Mouse (Mus musculus): ENCODE measurements around the gene Acmsd. TPM values are rescaled to one million over a fixed set of nuclear protein-coding genes. Genes with fewer than 3 reads are reported as not detected.
A peak's percentile ranks its signal among the peaks of the same experiment; 100 is the strongest.
"Not testable (repeated sequence)": the region's sequence is repeated elsewhere in the genome, so short reads cannot be mapped to it uniquely, and the experiment has no call there.

Gene Acmsd
- polyA plus RNA-seq, 1 experiment from 2014 or later: 0.20 TPM

DNA sequence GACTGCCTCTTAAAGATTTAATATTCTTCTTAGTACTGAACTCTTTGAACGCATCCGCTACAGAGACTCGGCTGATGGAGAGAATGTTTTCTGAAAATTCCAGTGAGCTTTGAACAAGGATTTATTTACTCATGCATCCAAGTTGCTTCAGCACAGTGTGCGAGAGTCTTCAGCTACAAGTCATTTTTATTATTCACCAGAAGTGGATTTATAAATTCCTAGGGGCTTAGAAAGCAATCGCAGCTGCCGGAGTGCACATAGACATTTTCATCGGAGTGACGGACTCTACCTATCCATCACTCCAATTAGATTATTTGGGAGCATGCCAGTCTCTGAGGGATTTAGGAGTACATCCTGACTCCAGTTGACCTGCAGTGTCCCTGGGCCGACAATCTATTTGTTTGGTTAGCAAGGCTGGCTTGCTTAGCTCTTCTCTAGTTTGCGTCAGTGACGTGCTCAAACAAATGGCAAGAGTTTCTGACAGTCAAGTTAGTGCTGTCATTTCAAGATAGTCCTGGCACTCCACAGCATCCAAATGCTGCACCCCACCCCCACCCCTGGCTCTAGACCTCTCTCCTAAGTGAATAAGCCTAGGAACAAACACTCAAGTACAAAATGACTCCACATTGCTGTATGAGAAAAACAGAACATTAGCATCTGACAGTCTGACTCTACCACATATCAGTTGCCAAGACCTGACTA lies 21.3 kb downstream of the Acmsd start:
- no peaks in the 10 kb centered on the region for H3K27me3 ChIP-seq
- no peaks in the 10 kb centered on the region for H3K4me1 ChIP-seq
- no peak for ATAC-seq (ENCODE audit: low FRiP score)
- 89% methylated on average over 11 of the region's 11 CpGs for WGBS
- peaks cover 5% of the 10 kb centered on the region; the same call in 1 of the 2 replicates for H3K9me3 ChIP-seq
- no peak overlapping the region for H3K27ac ChIP-seq
- H3K9ac ChIP-seq: no peak overlapping the region
- H3K36me3 ChIP-seq (replicated peaks): no peaks in the 10 kb centered on the region
- H3K4me2 ChIP-seq: no peak overlapping the region
- no peak overlapping the region for H3K4me3 ChIP-seq (replicated peaks)

DNA sequence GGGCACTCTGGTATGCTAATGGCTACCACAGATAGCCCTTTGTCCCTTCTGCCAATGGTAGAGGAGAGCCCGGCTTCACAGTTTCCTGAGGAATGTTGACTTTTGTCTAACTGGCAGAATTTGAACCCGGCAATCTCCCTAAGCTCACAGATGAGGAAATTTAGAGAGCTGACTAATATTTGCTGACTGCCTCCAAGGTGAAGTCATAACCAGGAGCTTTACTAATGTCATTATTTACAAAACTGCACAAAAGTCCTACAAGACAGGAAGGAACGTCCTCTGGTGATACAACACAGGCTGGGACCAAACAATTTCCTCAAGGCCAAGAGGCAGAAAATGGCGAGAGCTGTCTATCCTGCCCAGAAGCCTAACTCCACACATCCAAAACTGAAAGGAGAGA lies 26.6 kb downstream of the Acmsd start:
- no peak for ATAC-seq (ENCODE audit: low FRiP score)
- Histone ChIP-seq H3K4me3 (replicated peaks) (no peak overlapping the region), H3K36me3 (replicated peaks) (no peaks in the 10 kb centered on the region), H3K4me1 (no peaks in the 10 kb centered on the region), H3K9me3 (no peaks in the 10 kb centered on the region), H3K27ac (no peak overlapping the region), H3K9ac (no peak overlapping the region), H3K4me2 (no peak overlapping the region), H3K27me3 (no peaks in the 10 kb centered on the region)
- WGBS: 80% methylated on average over 4 of the region's 4 CpGs

DNA sequence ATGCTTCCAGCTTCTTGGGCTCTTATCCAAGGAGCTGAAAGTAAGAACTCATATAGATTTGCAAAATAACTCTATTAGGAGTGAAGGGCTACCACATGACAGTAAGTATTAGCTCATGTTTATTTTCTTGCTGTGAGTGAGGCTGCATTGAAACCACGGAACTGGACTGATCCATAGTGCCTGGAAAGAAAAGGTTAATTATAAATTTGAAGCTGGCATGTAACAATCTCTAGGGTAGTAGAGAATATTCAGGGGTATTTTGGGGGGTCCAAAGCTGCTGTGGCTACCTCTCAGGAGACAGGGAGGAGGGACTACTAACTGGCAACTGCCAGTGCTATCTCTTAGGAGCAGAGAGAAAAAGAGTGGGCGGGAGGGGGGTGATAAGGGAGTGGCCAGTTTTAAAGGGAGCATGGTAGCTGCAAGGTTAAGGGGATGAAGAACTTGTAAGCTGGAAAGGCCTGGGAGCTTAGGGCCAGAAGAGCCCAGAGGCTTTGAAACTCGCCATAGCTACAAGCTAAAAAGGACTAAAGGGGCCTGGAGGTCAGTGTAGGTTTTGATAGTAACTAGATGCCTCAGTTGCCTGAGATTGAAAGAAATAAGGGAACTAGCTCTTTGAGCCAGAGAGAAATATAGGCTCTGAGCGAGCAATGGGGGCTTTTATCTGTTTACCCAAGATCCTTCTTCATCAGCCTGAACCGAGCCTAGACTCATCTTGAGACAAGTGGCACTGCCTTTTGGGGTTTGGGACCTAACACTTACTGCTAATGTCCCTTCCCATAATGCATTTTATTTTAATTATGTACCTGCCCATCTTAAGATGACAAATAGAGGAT lies 27.3 kb downstream of the Acmsd start:
- Histone ChIP-seq H3K4me1 (no peaks in the 10 kb centered on the region), H3K9me3 (no peaks in the 10 kb centered on the region), H3K36me3 (replicated peaks) (no peaks in the 10 kb centered on the region), H3K4me2 (no peak overlapping the region), H3K27ac (no peak overlapping the region), H3K27me3 (no peaks in the 10 kb centered on the region), H3K4me3 (replicated peaks) (no peak overlapping the region), H3K9ac (no peak overlapping the region)
- no peak for ATAC-seq (ENCODE audit: low FRiP score)
- 73% methylated on average over 5 of the region's 5 CpGs for WGBS

DNA sequence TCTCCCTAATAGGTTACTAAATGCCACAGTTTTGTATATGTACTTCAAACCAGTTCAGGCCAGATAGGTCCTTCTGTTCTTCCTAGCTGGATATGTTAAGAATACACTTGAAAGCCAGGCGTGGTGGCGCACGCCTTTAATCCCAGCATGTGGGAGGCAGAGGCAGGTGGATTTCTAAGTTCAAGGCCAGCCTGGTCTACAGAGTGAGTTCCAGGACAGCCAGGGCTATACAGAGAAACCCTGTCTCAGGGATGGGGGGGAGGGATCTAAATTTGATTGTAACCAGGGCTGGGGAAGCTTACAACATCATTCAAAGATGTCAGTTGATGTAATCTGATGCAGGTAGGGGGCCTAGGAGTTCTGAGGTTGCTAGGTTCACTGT lies 27.9 kb downstream of the Acmsd start:
- WGBS: 96% methylated on average over 3 of the region's 3 CpGs
- not testable (repeated sequence) for ATAC-seq (ENCODE audit: low FRiP score); H3K9ac ChIP-seq; H3K9me3 ChIP-seq; H3K4me3 ChIP-seq (replicated peaks); H3K4me1 ChIP-seq; H3K36me3 ChIP-seq (replicated peaks); H3K4me2 ChIP-seq; H3K27ac ChIP-seq; H3K27me3 ChIP-seq

DNA sequence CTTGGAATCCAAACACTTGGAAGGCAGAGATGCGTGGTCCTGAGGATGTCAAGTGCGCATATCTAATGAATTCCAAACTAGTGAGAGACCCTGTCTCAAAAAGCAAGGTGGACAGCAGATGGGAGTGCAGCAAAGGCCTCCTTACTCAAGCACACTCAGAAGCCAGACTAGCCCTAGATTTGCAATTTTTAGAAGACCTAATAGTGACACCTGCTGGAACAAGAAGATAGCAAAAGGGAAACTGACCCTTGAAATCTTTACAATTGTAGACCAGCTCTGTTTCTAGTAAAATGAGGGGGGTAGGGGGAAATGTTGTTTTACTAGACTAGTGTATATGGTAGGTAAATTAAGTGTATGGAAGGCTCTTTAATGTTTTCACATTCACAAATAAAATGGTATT lies 36.3 kb downstream of the Acmsd start:
- Histone ChIP-seq H3K27me3 (no peaks in the 10 kb centered on the region), H3K9ac (no peak overlapping the region), H3K27ac (no peak overlapping the region), H3K4me1 (no peaks in the 10 kb centered on the region), H3K9me3 (no peaks in the 10 kb centered on the region), H3K36me3 (replicated peaks) (no peaks in the 10 kb centered on the region), H3K4me2 (no peak overlapping the region), H3K4me3 (replicated peaks) (no peak overlapping the region)
- ATAC-seq (ENCODE audit: low FRiP score): no peak
- 64% methylated on average over 2 of the region's 2 CpGs for WGBS

DNA sequence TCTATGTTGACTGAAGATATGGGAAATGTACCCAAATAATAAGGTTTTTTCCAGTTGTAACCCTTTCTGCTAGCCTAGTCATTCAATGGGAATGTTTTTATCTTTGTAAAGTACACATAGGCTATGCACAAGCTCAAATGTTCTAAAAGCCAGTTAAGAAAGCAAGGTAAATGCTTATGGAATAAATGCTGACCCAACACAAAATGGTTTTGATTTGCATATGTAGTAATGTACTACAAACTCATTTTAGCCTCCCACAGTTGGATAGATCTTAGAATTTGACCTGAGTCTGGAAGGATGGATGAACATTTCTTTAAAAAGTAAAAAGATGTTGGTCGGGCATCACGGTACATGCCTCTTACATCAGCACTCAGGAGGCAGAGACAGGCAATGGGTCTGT lies 37.5 kb downstream of the Acmsd start:
- ATAC-seq (ENCODE audit: low FRiP score): no peak
- no peaks in the 10 kb centered on the region for H3K27me3 ChIP-seq
- no peaks in the 10 kb centered on the region for H3K36me3 ChIP-seq (replicated peaks)
- H3K4me2 ChIP-seq: no peak overlapping the region
- H3K9me3 ChIP-seq: no peaks in the 10 kb centered on the region
- WGBS: 89% methylated on average over 2 of the region's 2 CpGs
- no peak overlapping the region for H3K4me3 ChIP-seq (replicated peaks)
- H3K4me1 ChIP-seq: no peaks in the 10 kb centered on the region
- H3K27ac ChIP-seq: no peak overlapping the region
- no peak overlapping the region for H3K9ac ChIP-seq

DNA sequence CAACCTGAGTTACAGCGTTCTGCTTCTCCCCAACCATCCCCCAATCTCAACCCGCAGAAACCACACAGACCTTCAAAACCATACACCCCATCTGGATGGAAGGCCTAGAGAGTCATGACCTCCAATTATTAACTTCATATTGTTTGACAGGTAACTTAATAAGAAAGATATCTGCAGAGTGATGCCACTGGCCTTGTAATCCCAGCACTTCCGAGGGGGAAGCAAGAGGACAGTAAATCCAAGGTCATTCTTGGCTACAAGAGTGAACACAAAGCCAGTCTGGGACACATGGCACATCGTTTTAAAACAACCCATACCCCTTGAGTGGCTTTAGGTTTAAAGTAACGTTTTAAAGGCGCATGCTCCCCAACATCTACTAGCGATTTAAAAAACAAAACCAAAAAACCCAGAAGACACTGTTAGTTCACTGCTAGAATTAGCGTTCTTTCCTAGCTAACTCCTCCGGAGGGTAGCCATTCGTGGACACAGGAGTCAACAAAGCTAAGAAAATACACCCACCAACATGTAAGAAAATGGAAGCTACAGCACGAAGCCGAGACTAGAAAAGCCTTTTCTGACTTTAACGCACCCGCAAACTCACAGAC lies 44.1 kb downstream of the Acmsd start:
- H3K36me3 ChIP-seq (replicated peaks): 0 out of 2 replicates have a peak, but pooled peaks cover under 1% of the 10 kb centered on the region
- no peaks in the 10 kb centered on the region for H3K27me3 ChIP-seq
- H3K27ac ChIP-seq: peak overlapping the region; percentile 74
- peak; percentile 47 for ATAC-seq (ENCODE audit: low FRiP score)
- H3K9ac ChIP-seq: peak overlapping the region; percentile 56
- H3K4me2 ChIP-seq: peak overlapping the region; percentile 63
- H3K4me3 ChIP-seq (replicated peaks): peak overlapping the region; percentile 78
- H3K4me1 ChIP-seq: peaks cover 27% of the 10 kb centered on the region
- H3K9me3 ChIP-seq: no peaks in the 10 kb centered on the region
- under 1% methylated on average over 14 of the region's 14 CpGs for WGBS

DNA sequence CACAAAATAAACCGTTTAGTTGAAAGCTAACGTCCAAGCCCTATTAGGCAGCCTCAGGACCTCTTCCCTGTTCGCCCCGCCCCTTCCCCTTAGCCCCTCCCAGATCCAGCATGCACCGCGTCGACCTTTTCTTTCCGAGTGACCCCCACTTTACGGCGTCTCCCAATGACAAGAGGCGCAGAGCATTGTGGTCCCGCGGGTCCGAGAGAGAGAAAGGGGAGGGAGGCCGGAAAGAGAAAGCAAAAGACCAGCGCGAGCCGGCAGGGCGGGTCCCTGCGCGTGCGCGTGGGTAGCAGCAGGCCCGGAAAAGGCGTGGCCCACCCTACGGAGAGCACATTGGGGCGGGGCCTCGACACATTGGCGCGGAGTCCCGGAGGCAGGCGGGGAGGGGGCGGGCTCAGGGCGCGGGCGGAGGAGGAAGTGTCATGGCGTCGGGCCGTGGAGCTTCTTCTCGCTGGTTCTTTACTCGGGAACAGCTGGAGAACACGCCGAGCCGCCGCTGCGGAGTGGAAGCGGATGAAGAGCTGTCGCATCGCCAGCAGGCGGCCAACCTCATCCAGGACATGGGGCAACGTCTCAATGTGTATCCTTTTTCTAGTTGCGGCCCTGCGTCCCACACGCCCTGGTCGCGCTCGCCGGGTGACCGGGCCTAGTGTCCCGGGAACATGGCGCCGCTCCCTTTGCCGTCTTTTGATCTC lies 44.7 kb downstream of the Acmsd start, which contains the start of gene Ccnt2:
Ccnt2 (plus strand) TSS at position 362 of the 698 bp plus-strand sequence.
- WGBS: under 1% methylated on average over 63 of the region's 63 CpGs
- peak; percentile 99 for ATAC-seq (ENCODE audit: low FRiP score)
- Histone ChIP-seq H3K9ac (peak within 1 kb of the TSS; percentile 90), H3K27ac (peak within 1 kb of the TSS; percentile 91), H3K4me3 (replicated peaks) (peak within 1 kb of the TSS; percentile 78), H3K27me3 (no peaks in the 10 kb centered on the region), H3K4me1 (peaks cover 27% of the 10 kb centered on the region), H3K4me2 (peak within 1 kb of the TSS; percentile 81), H3K36me3 (replicated peaks) (peaks cover 4% of the 10 kb centered on the region), H3K9me3 (no peaks in the 10 kb centered on the region)

DNA sequence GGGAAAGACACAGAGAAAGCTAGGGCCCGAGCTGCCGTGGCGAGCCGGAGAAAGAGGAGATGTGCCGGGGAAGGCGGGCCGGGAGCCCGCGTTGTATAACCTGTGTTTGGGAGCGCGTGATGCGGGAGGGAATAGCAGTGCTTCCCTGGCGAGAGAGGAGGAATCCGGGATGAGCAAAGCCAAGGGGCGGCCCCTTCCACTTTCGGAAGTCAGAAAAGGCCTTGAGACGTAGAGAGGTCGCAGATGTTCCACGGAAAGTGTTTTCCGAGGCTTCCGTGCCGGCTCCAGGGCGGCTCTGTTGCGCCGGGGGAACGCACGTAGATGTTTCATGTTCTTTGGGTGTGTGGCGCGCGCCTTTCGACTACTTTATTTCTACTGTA lies 45.3 kb downstream of the Acmsd start:
- H3K27ac ChIP-seq: peak overlapping the region; percentile 91
- H3K4me1 ChIP-seq: peaks cover 33% of the 10 kb centered on the region
- no peaks in the 10 kb centered on the region for H3K27me3 ChIP-seq
- peaks cover 4% of the 10 kb centered on the region for H3K36me3 ChIP-seq (replicated peaks)
- H3K4me2 ChIP-seq: peak overlapping the region; percentile 81
- H3K9ac ChIP-seq: peak overlapping the region; percentile 90
- peak overlapping the region; percentile 78 for H3K4me3 ChIP-seq (replicated peaks)
- ATAC-seq (ENCODE audit: low FRiP score): no peak; the same call in none of the 2 replicates
- no peaks in the 10 kb centered on the region for H3K9me3 ChIP-seq
- under 1% methylated on average over 31 of the region's 31 CpGs for WGBS

DNA sequence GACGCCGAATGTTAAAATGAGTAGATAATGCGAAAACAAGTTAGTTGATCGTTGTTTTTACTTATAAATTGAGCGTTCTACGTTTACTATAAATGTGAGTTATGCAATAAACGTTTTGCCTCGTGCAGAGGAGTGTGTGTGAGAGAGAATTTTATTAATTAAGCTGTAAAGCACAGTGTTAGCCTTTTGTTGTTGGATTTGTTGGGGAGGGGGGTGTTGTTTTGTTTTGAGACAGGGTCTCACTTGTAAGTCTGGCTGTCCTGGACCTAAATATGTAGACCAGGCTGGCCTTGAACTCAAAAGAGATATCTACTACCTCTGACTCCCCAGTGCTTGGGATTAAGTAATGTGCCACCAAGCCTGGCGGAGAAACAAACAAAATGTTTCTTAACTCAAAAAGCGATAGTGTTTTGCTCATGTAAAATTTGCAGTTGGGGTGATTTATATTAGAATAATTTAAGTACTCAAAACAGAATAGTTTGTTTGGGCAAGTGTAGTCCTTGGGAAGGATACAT lies 46.0 kb downstream of the Acmsd start:
- H3K4me2 ChIP-seq: peak overlapping the region; percentile 81
- WGBS: 14% methylated on average over 10 of the region's 10 CpGs
- peak overlapping the region; percentile 90 for H3K9ac ChIP-seq
- peak overlapping the region; percentile 78 for H3K4me3 ChIP-seq (replicated peaks)
- no peak overlapping the region for H3K27ac ChIP-seq
- peaks cover 40% of the 10 kb centered on the region for H3K4me1 ChIP-seq
- no peaks in the 10 kb centered on the region for H3K27me3 ChIP-seq
- no peak for ATAC-seq (ENCODE audit: low FRiP score)
- peaks cover 4% of the 10 kb centered on the region for H3K36me3 ChIP-seq (replicated peaks)
- no peaks in the 10 kb centered on the region for H3K9me3 ChIP-seq

DNA sequence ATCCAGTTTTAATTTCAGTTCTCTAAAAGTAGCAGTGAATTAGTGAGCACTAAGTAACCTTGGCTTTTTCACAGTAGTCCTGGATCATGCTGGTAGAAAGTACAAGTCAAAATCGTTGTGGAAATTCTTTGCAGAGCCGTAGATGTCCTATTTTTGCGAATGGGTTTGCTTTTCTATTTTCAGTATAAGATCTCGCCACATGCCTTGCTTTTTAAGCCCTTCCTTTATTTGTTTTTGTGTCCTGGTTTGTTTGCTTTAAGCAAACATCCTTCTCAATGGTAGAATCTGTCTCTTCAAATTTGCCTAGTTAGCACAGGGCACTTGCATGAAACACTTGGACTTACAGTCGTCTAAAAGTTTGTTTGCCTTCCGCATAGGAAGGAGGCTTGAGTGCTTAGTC lies 47.0 kb downstream of the Acmsd start:
- peak overlapping the region; percentile 38 for H3K4me2 ChIP-seq
- peaks cover 4% of the 10 kb centered on the region for H3K36me3 ChIP-seq (replicated peaks)
- peaks cover 46% of the 10 kb centered on the region for H3K4me1 ChIP-seq
- no peak overlapping the region for H3K4me3 ChIP-seq (replicated peaks)
- 80% methylated on average over 6 of the region's 6 CpGs for WGBS
- no peak overlapping the region for H3K27ac ChIP-seq
- no peak overlapping the region for H3K9ac ChIP-seq
- no peak for ATAC-seq (ENCODE audit: low FRiP score)
- no peaks in the 10 kb centered on the region for H3K27me3 ChIP-seq
- H3K9me3 ChIP-seq: no peaks in the 10 kb centered on the region

DNA sequence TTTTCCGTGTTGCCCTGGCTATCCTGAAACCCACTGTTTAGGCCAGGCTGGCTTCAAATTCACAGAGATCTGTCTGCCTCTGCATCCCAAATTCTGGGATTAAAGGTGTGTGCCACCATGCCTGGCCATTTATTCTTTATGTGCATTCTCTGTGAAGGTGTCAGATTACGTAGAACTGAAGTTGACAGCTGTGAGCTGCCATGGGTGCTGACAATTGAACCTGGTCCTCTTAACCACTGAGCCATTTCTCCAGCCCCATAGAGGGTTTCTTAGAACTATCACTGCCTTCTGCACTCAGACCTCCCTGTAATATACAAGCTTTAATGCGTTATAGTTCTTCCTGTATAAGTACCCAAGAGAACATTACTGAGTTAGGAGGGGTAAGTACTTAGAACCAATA lies 49.4 kb downstream of the Acmsd start:
- WGBS: 94% methylated on average over 3 of the region's 3 CpGs

More for the DNA sequence above, 49.4 kb downstream of the Acmsd start:
- peaks cover 4% of the 10 kb centered on the region for H3K36me3 ChIP-seq (replicated peaks)
- ATAC-seq (ENCODE audit: low FRiP score): no peak
- no peaks in the 10 kb centered on the region for H3K9me3 ChIP-seq
- H3K4me1 ChIP-seq: peaks cover 54% of the 10 kb centered on the region
- no peak overlapping the region for H3K27ac ChIP-seq
- H3K4me3 ChIP-seq (replicated peaks): no peak overlapping the region
- no peak overlapping the region for H3K9ac ChIP-seq
- H3K27me3 ChIP-seq: no peaks in the 10 kb centered on the region
- no peak overlapping the region for H3K4me2 ChIP-seq

All from forebrain, embryonic 12.5 days (tissue).